In genomic region chr2:166261799-166262198, GRCm38 (mm10) we compare ENCODE assay signal across 8 mouse cellular contexts.
DNase-seq lines count a peak whose midpoint lies in the region.

No protein-coding gene starts in this region.

- WGBS in limb, embryonic 10.5 days: 47% methylated on average over 7 of the region's 7 CpGs

- H3K4me1 ChIP-seq in limb, embryonic 10.5 days: peaks cover 63% of the 10 kb centered on the region

- H3K27me3 ChIP-seq in limb, embryonic 10.5 days (ENCODE audit: low read depth, poor library complexity, severe bottlenecking): no peaks in the 10 kb centered on the region

- intact Hi-C loops in left cerebral cortex, postnatal 25 days (cut with DNase I): no loop called here

- H3K4me3 ChIP-seq in limb, embryonic 10.5 days: no peak overlapping the region

- DNase-seq in adrenal gland, postnatal 36 days: peak; percentile 35 to 53
- no peak for DNase-seq in adrenal gland, postnatal 25 days
- peak; percentile 12 to 27 for DNase-seq in spleen, adult 18-20 months
- no peak for DNase-seq in spleen, adult 12 weeks (ENCODE audit: low spot score)
- no peak for DNase-seq in limb, embryonic 10.5 days (ENCODE audit: low spot score)
- peak; percentile 48 for DNase-seq in thymus, postnatal 25 days
- no peak for DNase-seq in cerebellum, adult 8-10 months
- DNase-seq in left cerebral cortex, postnatal 25 days (ENCODE audit: low spot score in 2 of 2): no peak

- H3K9me3 ChIP-seq in limb, embryonic 10.5 days (replicated peaks): no peaks in the 10 kb centered on the region

- H3K27ac ChIP-seq in limb, embryonic 10.5 days: peak overlapping the region; percentile 66

- H3K36me3 ChIP-seq in limb, embryonic 10.5 days: no peaks in the 10 kb centered on the region

Comparison
In these comparisons a context has a peak if more than half of its experiments do, and no peak if none do; other contexts are left out.
1. DNase-seq: peak in adrenal gland, postnatal 36 days (2 of 2), spleen, adult 18-20 months (2 of 2) and thymus, postnatal 25 days (single experiment); none in adrenal gland, postnatal 25 days (single experiment), spleen, adult 12 weeks (single experiment), limb, embryonic 10.5 days (single experiment), cerebellum, adult 8-10 months (single experiment) and left cerebral cortex, postnatal 25 days (0 of 2).